In the genomic region with DNA sequence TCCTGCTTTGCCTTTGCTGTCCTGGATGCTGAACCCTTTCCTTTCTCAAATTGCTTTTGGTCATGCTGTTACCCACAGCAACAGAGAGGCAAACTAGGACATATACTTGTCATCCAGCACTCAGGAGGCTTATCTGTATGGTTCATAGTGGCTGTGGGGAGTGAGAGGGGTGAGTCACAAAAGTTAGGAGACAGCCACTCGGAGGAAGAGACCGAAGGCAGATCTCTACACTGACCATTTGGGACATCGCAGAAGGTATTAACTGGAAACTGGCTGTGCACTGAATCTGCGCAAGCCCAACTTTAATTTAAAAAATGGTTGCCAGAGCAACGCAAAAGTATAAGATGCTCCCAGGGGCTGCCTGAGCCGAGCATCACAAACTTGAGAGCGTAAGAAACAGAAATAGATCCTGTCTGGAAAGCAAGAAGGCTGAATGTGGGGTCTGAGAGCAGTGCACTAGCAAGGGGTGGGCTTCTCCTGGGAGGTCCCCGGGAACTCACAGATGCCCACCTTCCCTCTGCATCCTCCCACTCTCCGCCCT, we compare ENCODE assay signal across 23 mouse cellular contexts. TPM values are rescaled to one million over a fixed set of nuclear protein-coding genes. Genes with fewer than 3 reads are reported as not detected.
"Had no signal": no experiment of that assay in that cellular context is flagged by ENCODE, and none has a peak within 500 bp of the region (broad histone marks: within the 10 kb centered on the region; RNA-seq: fewer than 3 reads in every experiment).

No protein-coding gene starts in this region.

- ATAC-seq: lung, postnatal 0 days had no signal

- DNase-seq: kidney, adult 18-20 months; kidney, postnatal 10 days; kidney, postnatal 4 days; left cerebral cortex, postnatal 4 days; lung, adult 2 months; lung, postnatal 36 days; midbrain, embryonic 14.5 days; thymus, adult 2 months; thymus, postnatal 36 days had no signal

- H3K9ac ChIP-seq: limb, embryonic 13.5 days; liver, embryonic 14.5 days; neural tube, embryonic 13.5 days; stomach, embryonic 15.5 days had no signal

- H3K4me3 ChIP-seq: layer of hippocampus, adult 2 months; limb, embryonic 13.5 days; neural tube, embryonic 13.5 days; stomach, embryonic 15.5 days had no signal

- H3K27ac ChIP-seq: layer of hippocampus, adult 2 months; limb, embryonic 13.5 days; liver, embryonic 14.5 days; neural tube, embryonic 13.5 days; stomach, embryonic 15.5 days had no signal

- H3K4me2 ChIP-seq: limb, embryonic 13.5 days; neural tube, embryonic 13.5 days; stomach, embryonic 15.5 days had no signal

- H3K27me3 ChIP-seq: limb, embryonic 13.5 days; neural tube, embryonic 13.5 days; stomach, embryonic 15.5 days had no signal

- H3K36me3 ChIP-seq: limb, embryonic 13.5 days; neural tube, embryonic 13.5 days; stomach, embryonic 15.5 days had no signal

- H3K9me3 ChIP-seq: limb, embryonic 13.5 days; neural tube, embryonic 13.5 days; stomach, embryonic 15.5 days had no signal

RNA-seq across cellular contexts. Expression of gene Pla2g5, which starts 8.1 kb away (rescaled TPM):
- total RNA-seq: liver, adult 2 months; megakaryocyte progenitor cell, adult 5-6 weeks; monocyte, adult 5-6 weeks had no signal
- polyA plus RNA-seq: liver, adult 2 months; liver, embryonic 14.5 days; lung, postnatal 0 days had no signal

RNA-seq across cellular contexts. Expression of gene Gm13030, which starts 18.6 kb away (rescaled TPM):
- total RNA-seq: layer of hippocampus, adult 2 months; layer of hippocampus, postnatal 10 days; left cerebral cortex, adult 18-20 months; left cerebral cortex, postnatal 4 days; liver, adult 2 months; megakaryocyte progenitor cell, adult 5-6 weeks; monocyte, adult 5-6 weeks had no signal
- polyA plus RNA-seq: kidney, embryonic 14.5 days; limb, embryonic 13.5 days; liver, adult 2 months; liver, embryonic 14.5 days; lung, adult 2 months; lung, postnatal 0 days; midbrain, embryonic 14.5 days; neural tube, embryonic 13.5 days; spleen, adult 2 months; stomach, embryonic 15.5 days; testis, adult 2 months; thymus, adult 2 months had no signal

RNA-seq across cellular contexts. Expression of gene Pla2g2e, which starts 22.6 kb away (rescaled TPM):
- total RNA-seq: layer of hippocampus, adult 2 months; layer of hippocampus, postnatal 10 days; left cerebral cortex, adult 18-20 months; left cerebral cortex, postnatal 4 days; liver, adult 2 months; megakaryocyte progenitor cell, adult 5-6 weeks; monocyte, adult 5-6 weeks had no signal
- polyA plus RNA-seq: limb, embryonic 13.5 days; liver, adult 2 months; liver, embryonic 14.5 days; lung, postnatal 0 days; midbrain, embryonic 14.5 days; neural tube, embryonic 13.5 days; stomach, embryonic 15.5 days; testis, adult 2 months had no signal
